Mouse (Mus musculus) B cell, adult 62 days (primary cell): ENCODE measurements around the gene Pla2g4f. TPM values are rescaled to one million over a fixed set of nuclear protein-coding genes. Genes with fewer than 3 reads are reported as not detected.

Experiments
- total RNA-seq: library from RNA; stranded (reverse); gene quantifications from 4 replicates; pipeline ENCODE4 v1.2.4, GENCODE M21; 2023

Gene Pla2g4f
- 0.18 to 0.53 TPM in 2 of 4 replicates, not detected in the others for total RNA-seq

DNA sequence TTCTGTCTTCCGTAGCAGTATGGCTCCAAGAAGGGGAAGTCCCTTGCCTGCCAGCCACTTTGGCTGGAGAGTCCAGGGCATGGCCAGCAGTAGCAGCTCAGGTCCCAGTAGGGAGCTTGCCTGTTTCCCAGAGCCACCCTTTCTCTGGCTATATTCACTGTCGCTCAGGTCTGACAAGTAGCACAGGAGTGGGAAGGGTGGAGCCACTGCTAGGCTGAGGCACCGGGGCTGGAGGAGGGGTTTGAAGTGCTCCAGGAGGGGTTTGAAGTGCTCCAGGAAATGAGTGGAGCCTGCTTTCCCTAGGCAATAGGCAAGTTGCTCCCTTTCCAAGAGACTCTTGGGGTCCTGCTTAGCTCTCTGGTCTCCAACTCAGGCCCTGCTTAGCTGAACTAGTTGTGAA, at the start of gene Pla2g4f:
Gene Pla2g4f (minus strand): TSS at position 190 of the 400 bp plus-strand sequence.

DNA sequence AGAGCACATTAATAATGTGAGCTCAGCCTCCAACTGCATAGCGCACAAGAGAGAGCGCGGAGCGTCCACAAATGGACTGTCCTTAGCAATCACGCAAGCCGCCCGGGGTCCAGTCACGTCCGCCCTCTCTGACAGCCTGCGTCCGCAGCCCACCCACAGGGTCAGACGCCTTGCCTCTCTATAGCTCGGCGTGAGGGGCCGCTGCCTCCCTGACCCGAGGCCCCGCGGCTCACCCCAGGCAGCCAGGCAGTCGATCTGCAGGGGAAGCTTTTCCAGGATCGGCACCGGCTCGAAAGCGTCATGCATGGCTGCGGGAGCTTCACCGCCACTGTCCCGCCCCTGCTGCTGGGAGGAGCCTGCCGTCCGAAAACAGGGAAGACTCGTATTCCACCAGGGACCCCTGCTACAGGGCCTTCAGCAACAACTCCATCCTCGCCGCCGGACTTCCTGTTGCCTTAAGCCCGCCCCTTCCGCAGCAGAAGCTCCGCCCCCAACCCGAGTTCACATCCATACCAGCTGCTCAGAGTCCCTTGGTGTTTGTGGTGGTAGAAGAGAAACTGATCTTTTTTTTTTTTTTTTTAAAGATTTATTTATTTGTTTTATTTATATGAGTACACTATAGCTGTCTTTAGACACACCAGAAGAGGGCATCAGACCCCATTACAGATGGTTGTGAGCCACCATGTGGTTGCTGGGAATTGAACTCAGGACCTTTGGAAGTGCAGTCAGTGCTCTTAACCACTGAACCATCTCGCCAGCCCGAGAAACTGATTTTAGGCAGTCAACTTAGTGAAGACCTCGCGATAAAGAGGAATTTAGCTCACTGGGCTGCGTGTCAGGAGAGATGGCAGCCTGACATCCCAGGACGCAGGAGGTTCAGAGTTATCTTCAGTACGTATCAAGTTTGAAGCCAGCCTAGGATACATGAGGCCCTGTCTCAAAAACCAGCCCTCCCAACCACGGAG, 39.0 kb upstream of the Pla2g4f start, which contains the start of gene Vps39:
Gene Vps39 (minus strand): TSS at position 456 of the 965 bp plus-strand sequence.

GRCm38 (mm10) chr2:120288995-120289394, 25.0 kb downstream of the Pla2g4f start, which contains the start of gene Pla2g4d:
Gene Pla2g4d, minus strand, starts transcription at chr2:120289197.

Other genes with a start within 250 kb of the Pla2g4f start
- gene Ehd4, start 159.6 kb downstream of the Pla2g4f start, total RNA-seq: 90.2 to 111 TPM (median 102 TPM) in 4 replicates
- gene Pla2g4e, start 68.8 kb downstream of the Pla2g4f start, total RNA-seq: not detected in 4 replicates
- gene Pla2g4d, start 25.0 kb downstream of the Pla2g4f start, total RNA-seq: not detected in 4 replicates
- 59.9 to 81.8 TPM (median 70.3 TPM) in 4 replicates for gene Vps39, start 39.0 kb upstream of the Pla2g4f start, total RNA-seq
- 41.0 to 54.8 TPM (median 42.9 TPM) in 4 replicates for gene Ganc, start 89.7 kb upstream of the Pla2g4f start, total RNA-seq
- gene Tmem87a, start 89.9 kb upstream of the Pla2g4f start, total RNA-seq: 51.9 to 54.2 TPM (median 54.0 TPM) in 4 replicates
- 0.73 to 2.2 TPM (median 1.4 TPM) in 4 replicates for gene Capn3, start 141.9 kb upstream of the Pla2g4f start, total RNA-seq
- gene Zfp106, start 249.7 kb upstream of the Pla2g4f start, total RNA-seq: 116 to 120 TPM (median 119 TPM) in 4 replicates